Mouse (Mus musculus): Measurements from ENCODE around the gene Actr2.

DNA sequence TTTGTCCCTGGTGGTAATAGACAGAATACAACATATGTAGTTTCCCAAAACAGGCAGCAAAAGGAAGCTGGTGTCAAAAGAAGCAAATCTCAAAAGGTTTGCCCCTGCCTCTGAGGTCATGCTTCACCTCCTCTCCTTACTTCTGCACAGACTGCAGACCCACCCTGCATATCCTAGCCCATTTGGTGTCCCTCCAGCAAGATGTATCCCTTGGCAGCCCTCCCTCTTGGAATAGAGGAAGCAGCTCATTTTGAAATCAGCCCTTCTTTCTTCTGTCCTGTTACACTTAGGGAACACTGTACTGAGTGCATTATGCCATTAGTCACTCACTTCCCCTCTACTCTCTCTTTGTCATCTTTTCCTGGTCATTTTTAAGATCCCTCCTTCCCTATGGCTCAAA is 46.2 kb upstream of the Actr2 start:
- no peak for TF ChIP-seq CTCF (IDR thresholded peaks at IDR 0.05; ENCODE audit: low read depth)
- TF ChIP-seq EP300 (IDR thresholded peaks at IDR 0.05; ENCODE audit: low read depth): no peak

Measured in liver, embryonic 14.5 days (tissue).